Mouse (Mus musculus) liver, embryonic 16.5 days (tissue): Measurements from ENCODE around the gene Tmem143. TPM values are rescaled to one million over a fixed set of nuclear protein-coding genes. Genes with fewer than 3 reads are reported as not detected.
"Not testable (repeated sequence)": the region's sequence is repeated elsewhere in the genome, so short reads cannot be mapped to it uniquely, and the experiment has no call there.

Source experiments
- ATAC-seq: fragments of 200-750 bp; cut with Nextera tagmentation; 2 replicates; pipeline ENCODE4 v1.8.0; 2017; ENCODE audit warnings: low read depth, mild to moderate bottlenecking, moderate number of reproducible peaks, moderate library complexity
- H3K27ac ChIP-seq: fragments of 300-500 bp; sonication (generic); 2 replicates; pipeline ENCODE4 v1.5.1; 2014; ENCODE audit warnings: mild to moderate bottlenecking, low read length
- H3K27me3 ChIP-seq: fragments of 300-500 bp; sonication (generic); 2 replicates; pipeline ENCODE4 v1.6.1; 2014; ENCODE audit warnings: low read depth, low read length, mixed read lengths; ENCODE audit not compliant: control insufficient read depth, insufficient read depth
- H3K36me3 ChIP-seq: fragments of 300-500 bp; sonication (generic); 2 replicates; pipeline ENCODE4 v1.6.1; 2014; ENCODE audit warnings: mild to moderate bottlenecking; ENCODE audit not compliant: control insufficient read depth, insufficient read depth
- H3K4me1 ChIP-seq: fragments of 300-500 bp; sonication (generic); 2 replicates; pipeline ENCODE4 v1.6.1; 2014; ENCODE audit warnings: low read depth, low read length, mixed read lengths; ENCODE audit not compliant: control insufficient read depth
- H3K4me2 ChIP-seq: fragments of 300-500 bp; sonication (generic); 2 replicates; pipeline ENCODE4 v1.6.1; 2014; ENCODE audit warnings: low read depth, low read length, mixed read lengths
- H3K4me3 ChIP-seq: fragments of 300-500 bp; sonication (generic); 2 replicates; pipeline ENCODE4 v1.5.1; 2014; ENCODE audit warnings: low read depth, mild to moderate bottlenecking, low read length
- H3K9ac ChIP-seq: fragments of 300-500 bp; sonication (generic); 2 replicates; pipeline ENCODE4 v1.6.1; 2014; ENCODE audit warnings: low read depth, low read length
- H3K9me3 ChIP-seq: fragments of 300-500 bp; sonication (generic); replicated peaks from 2 replicates; pipeline ENCODE4 v1.6.1; 2016; ENCODE audit warnings: low read length; ENCODE audit not compliant: control insufficient read depth
- WGBS: fragments of 180-500 bp; shearing (Covaris S2); extraction: QIAGEN DNeasy Blood & Tissue Kit; methylation state at CpG from one replicate; pipeline ENCODE4 v1.1.7; 2014; ENCODE audit not compliant: insufficient replicate concordance; 5-methylcytosine and 5-hydroxymethylcytosine counted together
- polyA plus RNA-seq: library from polyadenylated mRNA; unstranded; fragments of >200 nt; fragmentation: Nextera tagmentation; extraction: Ambion mirVana; gene quantifications from 2 replicates; pipeline ENCODE4 v1.2.1, GENCODE M21; 2015

Gene Tmem143
- polyA plus RNA-seq, 1 experiment from 2014 or later = 3.5 TPM

GRCm38 (mm10) chr7:45928626-45929295, 32.0 kb downstream of the Tmem143 start:
- WGBS = 45% methylated on average over 17 of the region's 23 CpGs
- no peaks in the 10 kb centered on the region for H3K27me3 ChIP-seq
- H3K4me3 ChIP-seq = no peak overlapping the region
- no peaks in the 10 kb centered on the region; the same call in 1 of the 2 replicates for H3K9me3 ChIP-seq
- H3K36me3 ChIP-seq = no peaks in the 10 kb centered on the region
- H3K27ac ChIP-seq = no peak overlapping the region
- H3K4me1 ChIP-seq = peaks cover 4% of the 10 kb centered on the region
- H3K9ac ChIP-seq = no peak overlapping the region
- ATAC-seq = no peak
- H3K4me2 ChIP-seq = no peak overlapping the region

- Histone ChIP-seq H3K4me2 (no peak overlapping the region), H3K27ac (no peak overlapping the region), H3K36me3 (no peaks in the 10 kb centered on the region), H3K27me3 (no peaks in the 10 kb centered on the region), H3K9ac (no peak overlapping the region), H3K4me1 (no peaks in the 10 kb centered on the region), H3K9me3 (no peaks in the 10 kb centered on the region; the same call in 1 of the 2 replicates), H3K4me3 (no peak overlapping the region)
- WGBS = 82% methylated on average over 1 of the region's 1 CpGs
- no peak for ATAC-seq
These were observed 32.9 kb downstream of the Tmem143 start for GRCm38 (mm10) chr7:45929688-45930087.

GRCm38 (mm10) chr7:45933766-45934165, 37.0 kb downstream of the Tmem143 start:
- not testable (repeated sequence) for ATAC-seq, H3K4me2 ChIP-seq, H3K36me3 ChIP-seq, H3K4me1 ChIP-seq, H3K27ac ChIP-seq, H3K9ac ChIP-seq, H3K27me3 ChIP-seq, H3K9me3 ChIP-seq, H3K4me3 ChIP-seq
- WGBS = 75% methylated on average over 12 of the region's 12 CpGs

- 18% methylated on average over 7 of the region's 7 CpGs for WGBS
These were observed 38.4 kb downstream of the Tmem143 start for GRCm38 (mm10) chr7:45935114-45935513.

GRCm38 (mm10) chr7:45939836-45940235, 43.1 kb downstream of the Tmem143 start:
- Histone ChIP-seq H3K27ac (no peak overlapping the region), H3K9me3 (no peaks in the 10 kb centered on the region), H3K4me3 (no peak overlapping the region), H3K4me1 (no peaks in the 10 kb centered on the region), H3K36me3 (no peaks in the 10 kb centered on the region), H3K4me2 (no peak overlapping the region), H3K9ac (no peak overlapping the region), H3K27me3 (no peaks in the 10 kb centered on the region)
- 31% methylated on average over 2 of the region's 2 CpGs for whole genome bisulfite sequencing
- ATAC-seq = no peak

More at GRCm38 (mm10) chr7:45935114-45935513, 38.4 kb downstream of the Tmem143 start:
- Histone ChIP-seq H3K36me3 (no peaks in the 10 kb centered on the region), H3K27ac (no peak overlapping the region), H3K9ac (no peak overlapping the region), H3K4me3 (no peak overlapping the region), H3K4me2 (no peak overlapping the region), H3K4me1 (no peaks in the 10 kb centered on the region), H3K9me3 (no peaks in the 10 kb centered on the region; the same call in 1 of the 2 replicates), H3K27me3 (no peaks in the 10 kb centered on the region)
- 0 out of 2 replicates have a peak, but pooled peaks have one; percentile 32 for ATAC-seq

- H3K4me3 ChIP-seq = no peak overlapping the region
- H3K27me3 ChIP-seq = no peaks in the 10 kb centered on the region
- H3K4me1 ChIP-seq = no peaks in the 10 kb centered on the region
- H3K27ac ChIP-seq = no peak overlapping the region
- H3K36me3 ChIP-seq = no peaks in the 10 kb centered on the region
- no peaks in the 10 kb centered on the region for H3K9me3 ChIP-seq
- WGBS = 56% methylated on average over 9 of the region's 9 CpGs
- no peak overlapping the region for H3K9ac ChIP-seq
- no peak for ATAC-seq
- H3K4me2 ChIP-seq = no peak overlapping the region
These were observed 45.2 kb downstream of the Tmem143 start for GRCm38 (mm10) chr7:45941986-45942385.

- H3K4me1 ChIP-seq, H3K36me3 ChIP-seq, H3K27ac ChIP-seq, H3K4me2 ChIP-seq, H3K9ac ChIP-seq, ATAC-seq, H3K9me3 ChIP-seq, H3K4me3 ChIP-seq, H3K27me3 ChIP-seq: not testable (repeated sequence)
- WGBS = 60% methylated on average over 1 of the region's 1 CpGs
These were observed 46.5 kb downstream of the Tmem143 start for GRCm38 (mm10) chr7:45943280-45943679.

GRCm38 (mm10) chr7:45949061-45949460, 52.3 kb downstream of the Tmem143 start:
- no peaks in the 10 kb centered on the region for H3K27me3 ChIP-seq
- no peak overlapping the region for H3K4me3 ChIP-seq
- no peak overlapping the region for H3K9ac ChIP-seq
- H3K36me3 ChIP-seq = no peaks in the 10 kb centered on the region
- no peaks in the 10 kb centered on the region for H3K9me3 ChIP-seq
- no peak for ATAC-seq
- H3K27ac ChIP-seq = no peak overlapping the region
- WGBS = 58% methylated on average over 4 of the region's 4 CpGs
- H3K4me2 ChIP-seq = no peak overlapping the region
- H3K4me1 ChIP-seq = no peaks in the 10 kb centered on the region

GRCm38 (mm10) chr7:45956611-45957010, 59.9 kb downstream of the Tmem143 start:
- no peak for ATAC-seq
- Histone ChIP-seq H3K9ac (no peak overlapping the region), H3K4me1 (no peaks in the 10 kb centered on the region), H3K4me2 (no peak overlapping the region), H3K9me3 (no peaks in the 10 kb centered on the region), H3K36me3 (no peaks in the 10 kb centered on the region), H3K27ac (no peak overlapping the region), H3K4me3 (no peak overlapping the region), H3K27me3 (no peaks in the 10 kb centered on the region)
- WGBS = 41% methylated on average over 4 of the region's 4 CpGs
